Mouse (Mus musculus) liver, adult 2 months (tissue): ENCODE measurements at regions not wholly inside any gene's neighbourhood (a gene's known extent, or its start where the extent isn't known, plus 50 kb on each side); places are given as distances from the start of the nearest gene placed in this dataset.
A peak's percentile ranks its signal among the peaks of the same experiment; 100 is the strongest.

Experiments
- DNase-seq: peaks from one replicate; pipeline ENCODE4 v3.0.0-alpha.2; 2011; ENCODE audit warnings: low read depth, low spot score; ENCODE audit errors: extremely low read depth
- H3K27ac ChIP-seq: fragments of 200-500 bp; replicated peaks from 2 replicates; pipeline ENCODE4 v1.5.1; 2012; ENCODE audit warnings: low read depth, mild to moderate bottlenecking, control low read depth, inconsistent platforms, low read length; ENCODE audit not compliant: insufficient read depth
- H3K27me3 ChIP-seq: fragments of 200-500 bp; 2 replicates; pipeline ENCODE4 v1.6.1; 2012; ENCODE audit warnings: mild to moderate bottlenecking, moderate library complexity, low read length, inconsistent platforms; ENCODE audit not compliant: control insufficient read depth, insufficient read depth
- H3K36me3 ChIP-seq: fragments of 200-500 bp; 2 replicates; pipeline ENCODE4 v1.6.1; 2012; ENCODE audit warnings: low read length, inconsistent platforms; ENCODE audit not compliant: control insufficient read depth, insufficient read depth
- H3K4me1 ChIP-seq: fragments of 200-500 bp; 2 replicates; pipeline ENCODE4 v1.6.1; 2011; ENCODE audit warnings: low read length; ENCODE audit not compliant: control insufficient read depth, insufficient read depth
- H3K4me3 ChIP-seq: fragments of 200-500 bp; 2 replicates; pipeline ENCODE4 v1.5.1; 2011; ENCODE audit warnings: low read depth, mild to moderate bottlenecking, control low read depth, low read length, moderate library complexity; ENCODE audit not compliant: insufficient read depth
- H3K79me2 ChIP-seq: fragments of 200-500 bp; 2 replicates; pipeline ENCODE4 v1.6.1; 2012; ENCODE audit warnings: inconsistent platforms, mild to moderate bottlenecking, low read length, moderate library complexity; ENCODE audit not compliant: control insufficient read depth, insufficient read depth
- H3K9ac ChIP-seq: fragments of 200-500 bp; 2 replicates; pipeline ENCODE4 v1.6.1; 2012; ENCODE audit warnings: low read depth, mild to moderate bottlenecking, control low read depth, inconsistent platforms, low read length
- CTCF ChIP-seq: fragments of 200-500 bp; IDR thresholded peaks from 2 replicates; pipeline ENCODE4 v1.5.1; 2011; ENCODE audit warnings: low read depth, low read length, control low read depth
- POLR2A ChIP-seq: fragments of 200-500 bp; IDR thresholded peaks from 2 replicates; pipeline ENCODE4 v1.6.1; 2011; ENCODE audit warnings: low read length, control low read depth; ENCODE audit not compliant: insufficient read depth; ENCODE audit errors: extremely low read depth
- WGBS: fragments of 180-500 bp; shearing (Covaris S2); methylation state at CpG from one replicate; pipeline ENCODE4 v1.1.7; 2018; 5-methylcytosine and 5-hydroxymethylcytosine counted together

GRCm38 (mm10) chr10:122560001-122560695 is 111.8 kb downstream of the Avpr1a start:
- DNase-seq = no peak
- no peaks in the 10 kb centered on the region for H3K27me3 ChIP-seq
- TF ChIP-seq CTCF (no peak), POLR2A (no peak)
- H3K36me3 ChIP-seq = no peaks in the 10 kb centered on the region
- H3K9ac ChIP-seq = no peak overlapping the region
- no peak overlapping the region for H3K27ac ChIP-seq
- H3K79me2 ChIP-seq = no peaks in the 10 kb centered on the region
- H3K4me1 ChIP-seq = no peaks in the 10 kb centered on the region
- H3K4me3 ChIP-seq = no peak overlapping the region
- 85% methylated on average over 10 of the region's 10 CpGs for WGBS

GRCm38 (mm10) chr10:122561924-122562323 is 113.6 kb downstream of the Avpr1a start:
- no peaks in the 10 kb centered on the region for H3K4me1 ChIP-seq
- TF ChIP-seq CTCF (no peak), POLR2A (no peak)
- 71% methylated on average over 3 of the region's 3 CpGs for WGBS
- no peak overlapping the region for H3K27ac ChIP-seq
- no peaks in the 10 kb centered on the region for H3K27me3 ChIP-seq
- no peak for DNase-seq
- no peaks in the 10 kb centered on the region for H3K79me2 ChIP-seq
- H3K4me3 ChIP-seq = no peak overlapping the region
- no peak overlapping the region for H3K9ac ChIP-seq
- H3K36me3 ChIP-seq = no peaks in the 10 kb centered on the region

GRCm38 (mm10) chr10:122562542-122562941 is 114.2 kb downstream of the Avpr1a start:
- WGBS = 70% methylated on average over 6 of the region's 6 CpGs
- peak; percentile 13 for DNase-seq
- H3K36me3 ChIP-seq = no peaks in the 10 kb centered on the region

GRCm38 (mm10) chr10:122563973-122564372 is 114.6 kb upstream of the Ppm1h start:
- H3K79me2 ChIP-seq = no peaks in the 10 kb centered on the region
- no peaks in the 10 kb centered on the region for H3K36me3 ChIP-seq
- H3K4me1 ChIP-seq = no peaks in the 10 kb centered on the region
- H3K4me3 ChIP-seq = no peak overlapping the region
- H3K27me3 ChIP-seq = no peaks in the 10 kb centered on the region
- no peak overlapping the region for H3K27ac ChIP-seq
- no peak overlapping the region for H3K9ac ChIP-seq
- DNase-seq = no peak
- TF ChIP-seq POLR2A (no peak), CTCF (no peak)
- WGBS = 87% methylated on average over 10 of the region's 10 CpGs

More at GRCm38 (mm10) chr10:122562542-122562941, 114.2 kb downstream of the Avpr1a start:
- no peak for TF ChIP-seq CTCF
- H3K4me1 ChIP-seq = no peaks in the 10 kb centered on the region
- H3K27me3 ChIP-seq = no peaks in the 10 kb centered on the region
- H3K79me2 ChIP-seq = no peaks in the 10 kb centered on the region
- no peak overlapping the region for H3K4me3 ChIP-seq
- no peak overlapping the region for H3K27ac ChIP-seq
- H3K9ac ChIP-seq = no peak overlapping the region

- WGBS = 87% methylated on average over 10 of the region's 10 CpGs
- DNase-seq = peak; percentile 11
- TF ChIP-seq CTCF = no peak
- TF ChIP-seq POLR2A = no peak
Observed at GRCm38 (mm10) chr10:122564473-122564872, 114.1 kb upstream of the Ppm1h start.

DNA sequence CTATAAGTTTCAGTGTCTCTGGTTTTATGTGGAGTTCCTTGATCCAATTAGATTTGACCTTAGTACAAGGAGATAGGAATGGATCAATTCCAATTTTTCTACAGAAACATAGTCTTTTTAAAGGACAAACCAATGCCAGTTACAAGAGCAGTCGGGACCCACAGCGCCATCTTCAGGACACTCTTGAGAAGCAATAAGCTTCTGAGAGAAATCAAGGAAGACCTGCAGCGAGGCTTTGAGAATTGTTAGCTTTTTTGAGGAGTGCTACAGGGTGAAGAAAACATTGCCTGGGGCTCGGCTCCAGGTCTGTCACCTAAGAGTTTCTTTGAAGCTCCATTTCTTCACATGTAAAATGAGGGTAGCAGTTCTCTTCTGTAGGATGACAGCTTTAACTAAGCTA is 112.0 kb upstream of the Ppm1h start:
- peaks cover 3% of the 10 kb centered on the region; the same call in 1 of the 2 replicates for H3K27me3 ChIP-seq
- no peak for DNase-seq
- no peak overlapping the region for H3K27ac ChIP-seq
- no peak overlapping the region for H3K4me3 ChIP-seq
- whole genome bisulfite sequencing = 56% methylated on average over 4 of the region's 4 CpGs
- H3K4me1 ChIP-seq = no peaks in the 10 kb centered on the region
- TF ChIP-seq CTCF (no peak), POLR2A (no peak)
- H3K79me2 ChIP-seq = no peaks in the 10 kb centered on the region
- no peak overlapping the region for H3K9ac ChIP-seq
- H3K36me3 ChIP-seq = no peaks in the 10 kb centered on the region

More at GRCm38 (mm10) chr10:122564473-122564872, 114.1 kb upstream of the Ppm1h start:
- H3K27ac ChIP-seq = no peak overlapping the region
- no peaks in the 10 kb centered on the region for H3K27me3 ChIP-seq
- H3K4me3 ChIP-seq = no peak overlapping the region
- no peaks in the 10 kb centered on the region for H3K79me2 ChIP-seq
- no peaks in the 10 kb centered on the region for H3K4me1 ChIP-seq
- no peaks in the 10 kb centered on the region for H3K36me3 ChIP-seq
- no peak overlapping the region for H3K9ac ChIP-seq
